In the genomic region with DNA sequence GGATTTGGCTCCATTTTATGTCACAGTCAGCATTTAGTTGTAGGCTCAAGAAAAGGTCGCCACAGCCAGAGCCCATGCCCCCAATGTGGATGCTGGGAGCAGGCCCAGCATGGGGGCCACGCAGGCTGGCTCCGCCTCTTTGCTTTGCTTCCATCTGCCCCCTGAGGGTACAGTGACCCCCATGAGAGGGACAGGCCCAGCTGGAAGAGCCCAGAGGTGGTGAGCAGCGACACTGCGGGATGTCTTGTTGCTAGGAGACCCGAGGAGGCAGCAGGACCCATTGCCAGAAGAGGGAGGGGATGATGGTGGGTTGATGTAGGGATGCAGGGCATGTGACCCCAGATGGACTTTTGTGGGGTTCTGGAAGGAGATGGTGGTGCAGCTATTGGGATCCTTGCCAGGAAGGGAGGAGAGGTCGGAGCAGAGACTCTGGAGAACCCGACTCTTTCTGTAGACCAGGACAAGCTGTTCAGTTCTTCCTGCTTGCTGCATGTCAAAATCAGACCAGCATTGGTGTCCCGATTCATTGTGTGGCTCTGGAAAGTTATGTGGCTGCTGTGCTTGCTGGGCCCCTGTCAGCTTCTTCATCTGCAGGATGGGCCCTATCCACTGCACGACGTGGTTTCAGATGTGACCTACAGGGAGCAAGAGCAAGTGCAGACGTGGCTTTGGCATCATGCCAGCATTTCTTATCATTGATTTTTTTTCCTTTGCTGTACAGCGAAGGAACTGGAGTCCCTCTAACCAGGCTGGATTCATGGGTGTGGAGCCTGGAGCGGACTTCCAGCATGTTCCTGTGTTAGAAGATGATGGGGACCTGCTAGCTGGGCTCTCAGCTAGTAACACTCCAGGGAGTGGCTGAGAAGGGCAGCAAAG, we compare ENCODE assay signal across 9 mouse cellular contexts. TPM values are rescaled to one million over a fixed set of nuclear protein-coding genes. Genes with fewer than 3 reads are reported as not detected.
DNase-seq lines count a peak whose midpoint lies in the region; ATAC-seq lines count a peak whose summit lies in the region.
"Had no signal": no experiment of that assay in that cellular context is flagged by ENCODE, and none has a peak within 500 bp of the region (broad histone marks: within the 10 kb centered on the region; RNA-seq: fewer than 3 reads in every experiment).

No protein-coding gene starts in this region.

- 25% methylated on average over 14 of the region's 14 CpGs for WGBS in hindbrain, embryonic 16.5 days
- WGBS in hindbrain, embryonic 11.5 days = 50% methylated on average over 14 of the region's 14 CpGs
- WGBS in midbrain, embryonic 14.5 days = 45% methylated on average over 14 of the region's 14 CpGs
- 64% methylated on average over 14 of the region's 14 CpGs for whole genome bisulfite sequencing in midbrain, embryonic 10.5 days
- WGBS in stomach, embryonic 14.5 days = 45% methylated on average over 14 of the region's 14 CpGs

- H3K36me3 ChIP-seq in hindbrain, embryonic 16.5 days (ENCODE audit: control insufficient read depth, insufficient read depth, low read length) = no peaks in the 10 kb centered on the region
- H3K36me3 ChIP-seq in hindbrain, embryonic 11.5 days (ENCODE audit: control insufficient read depth, insufficient read depth, low read length) = no peaks in the 10 kb centered on the region
- H3K36me3 ChIP-seq in midbrain, embryonic 14.5 days (ENCODE audit: control insufficient read depth, insufficient read depth, low read length) = peaks cover 11% of the 10 kb centered on the region; the same call in 1 of the 2 replicates
- H3K36me3 ChIP-seq in midbrain, embryonic 10.5 days = no peaks in the 10 kb centered on the region
- H3K36me3 ChIP-seq in stomach, embryonic 14.5 days (ENCODE audit: control insufficient read depth, insufficient read depth, low read length) = no peaks in the 10 kb centered on the region

- peaks cover 13% of the 10 kb centered on the region for H3K4me1 ChIP-seq in hindbrain, embryonic 16.5 days (ENCODE audit: control insufficient read depth, insufficient read depth, low read depth, low read length)
- peaks cover 2% of the 10 kb centered on the region; the same call in 1 of the 2 replicates for H3K4me1 ChIP-seq in hindbrain, embryonic 11.5 days (replicated peaks; ENCODE audit: control insufficient read depth, insufficient read depth, low read length)
- peaks cover 13% of the 10 kb centered on the region for H3K4me1 ChIP-seq in midbrain, embryonic 14.5 days (ENCODE audit: control insufficient read depth, insufficient read depth, low read length)
- peaks cover 22% of the 10 kb centered on the region for H3K4me1 ChIP-seq in midbrain, embryonic 10.5 days
- peaks cover 3% of the 10 kb centered on the region; the same call in 1 of the 2 replicates for H3K4me1 ChIP-seq in stomach, embryonic 14.5 days (ENCODE audit: control insufficient read depth, insufficient read depth, low read length)

- peak; percentile 52 for DNase-seq in adrenal gland, postnatal 10 days
- DNase-seq in adrenal gland, adult 18-20 months (ENCODE audit: low spot score in 2 of 2) = no peak
- DNase-seq in hindbrain, embryonic 11.5 days (ENCODE audit: low spot score) = no peak
- DNase-seq in midbrain, embryonic 14.5 days = peak; percentile 62
- no peak for DNase-seq in midbrain, embryonic 10.5 days (ENCODE audit: low spot score)
- DNase-seq in thymus, postnatal 36 days = no peak

- H3K27me3 ChIP-seq in hindbrain, embryonic 16.5 days (replicated peaks; ENCODE audit: control insufficient read depth, insufficient read depth, low read length) = no peaks in the 10 kb centered on the region
- H3K27me3 ChIP-seq in hindbrain, embryonic 11.5 days (ENCODE audit: control insufficient read depth, insufficient read depth, low read length) = no peaks in the 10 kb centered on the region
- no peaks in the 10 kb centered on the region for H3K27me3 ChIP-seq in midbrain, embryonic 14.5 days (ENCODE audit: control insufficient read depth, insufficient read depth, low read length)
- peaks cover 5% of the 10 kb centered on the region; the same call in 1 of the 2 replicates for H3K27me3 ChIP-seq in midbrain, embryonic 10.5 days (ENCODE audit: low read depth, poor library complexity, severe bottlenecking)
- H3K27me3 ChIP-seq in stomach, embryonic 14.5 days (ENCODE audit: control insufficient read depth, insufficient read depth, low read length) = no peaks in the 10 kb centered on the region

- ATAC-seq in hindbrain, embryonic 16.5 days = peak; percentile 48; the same call in 1 of the 2 replicates
- ATAC-seq in hindbrain, embryonic 11.5 days (ENCODE audit: low FRiP score) = no peak
- no peak; the same call in 1 of the 2 replicates for ATAC-seq in midbrain, embryonic 14.5 days (ENCODE audit: low FRiP score, low TSS enrichment)
- 0 out of 2 replicates have a peak, but pooled peaks have one; percentile 33 for ATAC-seq in stomach, embryonic 14.5 days (ENCODE audit: insufficient number of reproducible peaks, insufficient read depth, low FRiP score, low read depth)
- ATAC-seq: activated CD4-positive, CD25-positive, alpha-beta regulatory T cell, adult 4 months had no signal

- H3K9ac ChIP-seq in hindbrain, embryonic 16.5 days (ENCODE audit: low read depth, low read length) = no peak overlapping the region; the same call in 1 of the 2 replicates
- no peak overlapping the region for H3K9ac ChIP-seq in hindbrain, embryonic 11.5 days (ENCODE audit: low read depth, low read length)
- no peak overlapping the region for H3K9ac ChIP-seq in midbrain, embryonic 14.5 days (replicated peaks; ENCODE audit: low read length)
- H3K9ac ChIP-seq in stomach, embryonic 14.5 days (replicated peaks; ENCODE audit: low read depth, low read length) = no peak overlapping the region

- no peak overlapping the region for H3K27ac ChIP-seq in hindbrain, embryonic 16.5 days (ENCODE audit: low read depth, low read length)
- no peak overlapping the region for H3K27ac ChIP-seq in hindbrain, embryonic 11.5 days (ENCODE audit: low read depth, low read length)
- no peak overlapping the region for H3K27ac ChIP-seq in midbrain, embryonic 14.5 days (replicated peaks; ENCODE audit: low read depth, low read length)
- H3K27ac ChIP-seq in midbrain, embryonic 10.5 days (replicated peaks) = no peak overlapping the region
- H3K27ac ChIP-seq in stomach, embryonic 14.5 days (ENCODE audit: low read length) = no peak overlapping the region

- H3K9me3 ChIP-seq in hindbrain, embryonic 16.5 days (ENCODE audit: control insufficient read depth, low read length) = no peaks in the 10 kb centered on the region
- H3K9me3 ChIP-seq in hindbrain, embryonic 11.5 days (ENCODE audit: control insufficient read depth, low read length) = no peaks in the 10 kb centered on the region
- no peaks in the 10 kb centered on the region for H3K9me3 ChIP-seq in midbrain, embryonic 14.5 days (ENCODE audit: control insufficient read depth, low read length)
- H3K9me3 ChIP-seq in midbrain, embryonic 10.5 days (replicated peaks) = no peaks in the 10 kb centered on the region
- H3K9me3 ChIP-seq in stomach, embryonic 14.5 days (ENCODE audit: control insufficient read depth, low read depth, low read length) = no peaks in the 10 kb centered on the region

- no peak overlapping the region; the same call in 1 of the 2 replicates for H3K4me2 ChIP-seq in hindbrain, embryonic 16.5 days (ENCODE audit: low read length)
- no peak overlapping the region for H3K4me2 ChIP-seq in hindbrain, embryonic 11.5 days (replicated peaks; ENCODE audit: low read depth, low read length)
- no peak overlapping the region for H3K4me2 ChIP-seq in midbrain, embryonic 14.5 days (ENCODE audit: low read length)
- no peak overlapping the region for H3K4me2 ChIP-seq in stomach, embryonic 14.5 days (replicated peaks; ENCODE audit: low read depth, low read length)

- H3K4me3 ChIP-seq in hindbrain, embryonic 16.5 days (ENCODE audit: low read length) = no peak overlapping the region
- H3K4me3 ChIP-seq in hindbrain, embryonic 11.5 days (ENCODE audit: low read depth, low read length) = no peak overlapping the region
- no peak overlapping the region for H3K4me3 ChIP-seq in midbrain, embryonic 14.5 days (replicated peaks; ENCODE audit: low read depth, low read length)
- H3K4me3 ChIP-seq in midbrain, embryonic 10.5 days = no peak overlapping the region
- H3K4me3 ChIP-seq in stomach, embryonic 14.5 days (ENCODE audit: low read depth, low read length) = no peak overlapping the region

RNA-seq across cellular contexts. Expression of a gene that starts 41.7 kb away (rescaled TPM):
- 10 to 100 TPM; 41.5 to 56.4 TPM for total RNA-seq in adrenal gland, postnatal 10 days (2021)
- total RNA-seq in adrenal gland, adult 18-20 months (2021) = 10 to 100 TPM; 67.0 to 75.9 TPM
- polyA plus RNA-seq in hindbrain, embryonic 16.5 days (2015; fragmentation: Nextera tagmentation; extraction: Ambion mirVana) = 15.7 and 17.0 TPM in 2 replicates
- polyA plus RNA-seq in hindbrain, embryonic 11.5 days (2014; fragmentation: Nextera tagmentation; extraction: Ambion mirVana) = 4.0 and 5.0 TPM in 2 replicates
- 20.9 and 26.1 TPM in 2 replicates for polyA plus RNA-seq in midbrain, embryonic 14.5 days (2014; fragmentation: Nextera tagmentation; extraction: Ambion mirVana)
- polyA plus RNA-seq in midbrain, embryonic 10.5 days (2016; fragmentation: Nextera tagmentation; extraction: Ambion mirVana) = 1.3 and 1.8 TPM in 2 replicates
- polyA plus RNA-seq in stomach, embryonic 14.5 days (2014; fragmentation: Nextera tagmentation; extraction: Ambion mirVana) = 5.2 and 6.2 TPM in 2 replicates

Comparison
In these comparisons a context has a peak if more than half of its experiments do, and no peak if none do; other contexts are left out.
1. DNase-seq: peak in adrenal gland, postnatal 10 days (single experiment) and midbrain, embryonic 14.5 days (single experiment); none in adrenal gland, adult 18-20 months (0 of 2), hindbrain, embryonic 11.5 days (single experiment), midbrain, embryonic 10.5 days (single experiment) and thymus, postnatal 36 days (0 of 2).
2. ATAC-seq: peak in hindbrain, embryonic 16.5 days (single experiment) and stomach, embryonic 14.5 days (single experiment); none in hindbrain, embryonic 11.5 days (single experiment) and midbrain, embryonic 14.5 days (single experiment).